Mouse (Mus musculus): ENCODE results near the gene Wtap. TPM values are rescaled to one million over a fixed set of nuclear protein-coding genes. Genes with fewer than 3 reads are reported as not detected.
"Not testable (repeated sequence)": the region's sequence is repeated elsewhere in the genome, so short reads cannot be mapped to it uniquely, and the experiment has no call there.

Gene Wtap
- polyA plus RNA-seq (2012; rRNA removed): 16.1 and 19.4 TPM in 2 replicates

DNA sequence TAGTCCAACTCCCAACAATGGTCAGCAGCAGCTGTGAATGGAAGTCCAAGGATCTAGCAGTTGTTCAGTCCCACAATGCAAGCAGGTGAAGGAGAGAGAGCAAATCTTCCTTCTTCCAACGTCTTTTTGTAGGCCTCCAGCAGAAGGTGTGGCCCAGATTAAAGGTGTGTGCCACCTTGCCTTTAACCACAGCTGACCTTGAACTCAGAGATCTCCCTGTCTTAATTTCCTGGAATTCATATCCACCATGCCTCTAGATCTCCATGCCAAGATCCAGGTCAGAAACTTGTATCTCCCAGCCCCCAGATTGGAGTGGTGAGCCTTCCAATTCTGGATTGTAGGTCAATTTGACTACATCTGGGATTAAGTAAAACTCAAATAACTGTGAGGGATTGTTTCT lies at the start of gene Wtap:
Wtap (minus strand) TSS at position 101 of the 400 bp plus-strand sequence.
- WGBS: 71% methylated on average over 1 of the region's 1 CpGs
- TF ChIP-seq CTCF (IDR thresholded peaks at IDR 0.05; ENCODE audit: insufficient read depth, low read length) (no peak), POLR2A (IDR thresholded peaks at IDR 0.05; ENCODE audit: borderline replicate concordance, extremely low read depth, low read depth, low read length) (no peak)
- peaks cover 5% of the 10 kb centered on the region; the same call in 1 of the 2 replicates for H3K4me1 ChIP-seq (ENCODE audit: control insufficient read depth, insufficient read depth, low read length)
- DNase-seq: no peak
- H3K4me3 ChIP-seq (replicated peaks; ENCODE audit: extremely low read depth, low read depth, low read length): peak within 1 kb of the TSS; percentile 15

DNA sequence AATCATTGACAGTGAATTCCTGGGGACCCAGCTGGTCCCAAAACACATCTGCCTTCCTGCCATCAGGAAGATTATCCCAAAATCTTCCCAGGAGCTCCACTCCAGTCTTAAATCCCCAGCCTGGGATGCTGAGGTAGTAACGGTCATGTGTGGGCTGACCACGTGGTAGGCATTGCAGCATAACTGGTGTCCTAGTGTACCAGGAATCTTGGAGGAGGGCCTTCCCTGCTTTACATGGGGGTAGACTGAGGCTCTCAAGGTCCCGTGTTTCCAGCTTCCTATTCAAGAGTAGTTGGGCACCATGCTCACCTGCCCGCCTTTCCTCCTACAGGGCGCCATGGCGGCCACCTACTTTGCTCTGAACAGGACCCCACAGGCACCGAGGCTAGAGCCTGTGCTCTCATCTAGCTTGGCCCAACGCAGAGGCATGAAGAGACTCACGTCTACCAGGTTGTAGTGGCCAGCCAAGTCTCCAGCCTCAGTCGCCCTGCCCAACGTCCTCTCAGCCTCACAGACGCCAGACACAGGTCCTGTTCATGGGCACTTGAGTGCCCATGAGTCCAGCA lies 42.7 kb upstream of the Wtap start:
- WGBS: 70% methylated on average over 4 of the region's 12 CpGs
- not testable (repeated sequence) for H3K4me3 ChIP-seq (replicated peaks; ENCODE audit: extremely low read depth, low read depth, low read length); DNase-seq; H3K4me1 ChIP-seq (ENCODE audit: control insufficient read depth, insufficient read depth, low read length)

DNA sequence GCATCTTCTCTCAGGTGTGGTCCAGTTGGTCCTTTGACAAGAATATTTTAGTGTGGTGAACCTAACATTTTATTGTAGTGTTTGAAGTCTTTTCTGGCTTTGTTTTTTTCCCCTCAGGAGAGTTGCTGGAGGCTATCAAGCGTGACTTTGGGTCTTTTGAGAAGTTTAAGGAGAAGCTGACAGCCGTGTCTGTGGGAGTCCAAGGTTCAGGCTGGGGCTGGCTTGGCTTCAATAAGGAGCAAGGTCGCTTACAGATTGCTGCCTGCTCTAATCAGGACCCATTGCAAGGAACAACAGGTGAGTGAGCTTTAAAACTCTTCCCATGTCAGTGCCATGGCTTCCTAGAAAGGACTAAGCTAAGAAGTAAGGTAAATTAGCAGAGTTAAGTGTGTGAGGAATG lies 19.3 kb upstream of the Wtap start:
- 83% methylated on average over 3 of the region's 3 CpGs for WGBS
- Histone ChIP-seq H3K4me1 (ENCODE audit: control insufficient read depth, insufficient read depth, low read length) (peaks cover 8% of the 10 kb centered on the region), H3K4me3 (replicated peaks; ENCODE audit: extremely low read depth, low read depth, low read length) (no peak overlapping the region)
- no peak for DNase-seq
- TF ChIP-seq POLR2A (IDR thresholded peaks at IDR 0.05; ENCODE audit: borderline replicate concordance, extremely low read depth, low read depth, low read length) (no peak), CTCF (IDR thresholded peaks at IDR 0.05; ENCODE audit: insufficient read depth, low read length) (no peak)

DNA sequence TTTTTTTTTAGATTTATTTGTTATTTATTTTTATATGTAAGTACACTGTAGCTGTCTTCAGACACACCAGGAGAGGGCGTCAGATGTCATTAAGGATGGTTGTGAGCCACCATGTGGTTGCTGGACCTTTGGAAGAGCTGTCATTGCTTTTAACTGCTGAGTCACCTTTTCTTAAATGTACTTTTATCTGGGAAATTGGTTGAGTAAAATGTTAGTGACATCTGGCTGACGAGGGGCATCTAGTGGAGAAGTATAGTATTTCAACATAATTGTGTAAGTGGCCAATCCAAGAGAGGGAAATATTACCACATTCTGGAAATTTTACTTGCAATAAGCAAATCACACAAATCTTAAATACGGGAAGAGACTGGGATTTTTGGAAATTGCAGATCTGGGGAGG lies 15.9 kb upstream of the Wtap start:
- no peak for DNase-seq
- TF ChIP-seq POLR2A (IDR thresholded peaks at IDR 0.05; ENCODE audit: borderline replicate concordance, extremely low read depth, low read depth, low read length) (no peak), CTCF (IDR thresholded peaks at IDR 0.05; ENCODE audit: insufficient read depth, low read length) (peak; percentile 43; the same call in 1 of the 2 replicates)
- H3K4me3 ChIP-seq (replicated peaks; ENCODE audit: extremely low read depth, low read depth, low read length): no peak overlapping the region
- peaks cover 8% of the 10 kb centered on the region for H3K4me1 ChIP-seq (ENCODE audit: control insufficient read depth, insufficient read depth, low read length)
- 16% methylated on average over 3 of the region's 3 CpGs for WGBS

DNA sequence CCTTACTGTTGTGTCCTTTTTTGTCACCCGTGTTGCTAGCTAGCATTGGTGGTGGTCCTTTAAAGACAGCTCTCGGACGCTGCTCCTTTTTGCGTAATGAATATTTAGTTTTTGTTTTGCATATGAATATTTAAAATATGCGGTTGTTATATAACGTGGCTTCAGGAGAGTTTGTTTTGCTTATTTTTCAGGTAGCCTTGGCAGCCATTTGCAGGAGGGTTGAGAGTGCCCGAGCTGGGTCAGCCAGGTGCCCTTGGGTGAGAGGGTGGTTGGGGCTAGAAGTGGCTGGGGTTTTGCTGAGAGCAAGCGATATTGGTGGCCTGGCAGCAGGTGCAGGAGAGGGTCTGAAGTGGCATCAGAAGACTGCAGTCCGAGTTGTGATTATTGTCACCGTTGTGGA lies 14.6 kb upstream of the Wtap start:
- peak; percentile 42 for DNase-seq
- no peak for TF ChIP-seq CTCF (IDR thresholded peaks at IDR 0.05; ENCODE audit: insufficient read depth, low read length)
- no peak for TF ChIP-seq POLR2A (IDR thresholded peaks at IDR 0.05; ENCODE audit: borderline replicate concordance, extremely low read depth, low read depth, low read length)
- 6% methylated on average over 10 of the region's 10 CpGs for WGBS
- Histone ChIP-seq H3K4me1 (ENCODE audit: control insufficient read depth, insufficient read depth, low read length) (peaks cover 8% of the 10 kb centered on the region), H3K4me3 (replicated peaks; ENCODE audit: extremely low read depth, low read depth, low read length) (peak overlapping the region; percentile 96)

DNA sequence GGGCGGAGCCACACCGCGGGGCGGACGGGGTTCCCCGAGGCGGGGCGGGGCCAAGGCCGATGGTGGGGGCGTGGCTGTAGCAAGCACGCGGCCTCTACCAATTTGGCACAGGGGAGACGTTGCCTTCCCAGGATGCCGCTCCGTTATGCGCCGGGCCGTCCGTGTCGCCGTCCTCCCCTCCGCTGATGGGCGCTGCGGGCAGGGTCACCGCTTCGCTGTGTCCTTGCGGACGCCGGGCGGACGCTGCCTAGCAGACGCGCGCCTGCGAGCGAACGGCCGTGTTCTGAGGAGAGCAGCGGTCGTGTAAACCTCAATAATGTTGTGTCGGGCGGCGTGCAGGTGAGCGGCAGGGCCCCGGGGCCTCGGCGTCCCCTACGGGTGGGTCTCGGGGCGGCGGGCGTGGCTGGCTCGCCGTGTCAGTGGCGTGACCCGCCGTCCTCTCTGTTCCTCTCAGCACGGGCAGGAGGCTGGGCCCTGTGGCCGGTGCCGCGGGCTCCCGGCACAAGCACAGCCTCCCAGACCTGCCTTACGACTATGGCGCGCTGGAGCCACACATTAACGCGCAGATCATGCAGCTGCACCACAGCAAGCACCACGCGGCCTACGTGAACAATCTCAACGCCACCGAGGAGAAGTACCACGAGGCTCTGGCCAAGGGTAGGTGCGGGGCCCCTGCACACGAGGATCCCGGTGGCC lies 13.9 kb upstream of the Wtap start:
- peak overlapping the region; percentile 96 for H3K4me3 ChIP-seq (replicated peaks; ENCODE audit: extremely low read depth, low read depth, low read length)
- H3K4me1 ChIP-seq (ENCODE audit: control insufficient read depth, insufficient read depth, low read length): peaks cover 8% of the 10 kb centered on the region
- TF ChIP-seq CTCF (IDR thresholded peaks at IDR 0.05; ENCODE audit: insufficient read depth, low read length) (no peak), POLR2A (IDR thresholded peaks at IDR 0.05; ENCODE audit: borderline replicate concordance, extremely low read depth, low read depth, low read length) (peak; percentile 95)
- under 1% methylated on average over 76 of the region's 76 CpGs for whole genome bisulfite sequencing
- DNase-seq: peak; percentile 99

DNA sequence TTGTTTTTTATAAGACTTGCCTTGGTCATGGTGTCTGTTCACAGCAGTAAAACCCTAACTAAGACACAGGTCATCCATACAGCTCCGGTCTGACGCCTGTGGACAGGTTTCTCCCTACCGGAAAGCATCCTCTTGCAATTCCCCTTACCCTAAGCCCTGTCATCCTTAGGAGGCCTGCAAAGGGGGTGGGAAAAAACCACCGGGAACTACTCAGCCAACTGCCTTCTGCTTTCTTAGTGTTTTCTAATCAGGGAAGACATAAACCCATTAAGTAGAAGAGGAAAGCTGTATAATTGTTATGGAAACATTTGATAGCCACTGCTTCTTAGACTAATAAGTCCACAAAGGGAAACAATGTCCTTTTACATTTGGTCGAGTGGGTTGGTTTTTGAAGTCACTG lies 13.0 kb upstream of the Wtap start:
- Histone ChIP-seq H3K4me1 (ENCODE audit: control insufficient read depth, insufficient read depth, low read length) (peaks cover 8% of the 10 kb centered on the region), H3K4me3 (replicated peaks; ENCODE audit: extremely low read depth, low read depth, low read length) (no peak overlapping the region)
- TF ChIP-seq CTCF (IDR thresholded peaks at IDR 0.05; ENCODE audit: insufficient read depth, low read length): no peak
- TF ChIP-seq POLR2A (IDR thresholded peaks at IDR 0.05; ENCODE audit: borderline replicate concordance, extremely low read depth, low read depth, low read length): no peak
- DNase-seq: no peak
- WGBS: 55% methylated on average over 5 of the region's 5 CpGs

DNA sequence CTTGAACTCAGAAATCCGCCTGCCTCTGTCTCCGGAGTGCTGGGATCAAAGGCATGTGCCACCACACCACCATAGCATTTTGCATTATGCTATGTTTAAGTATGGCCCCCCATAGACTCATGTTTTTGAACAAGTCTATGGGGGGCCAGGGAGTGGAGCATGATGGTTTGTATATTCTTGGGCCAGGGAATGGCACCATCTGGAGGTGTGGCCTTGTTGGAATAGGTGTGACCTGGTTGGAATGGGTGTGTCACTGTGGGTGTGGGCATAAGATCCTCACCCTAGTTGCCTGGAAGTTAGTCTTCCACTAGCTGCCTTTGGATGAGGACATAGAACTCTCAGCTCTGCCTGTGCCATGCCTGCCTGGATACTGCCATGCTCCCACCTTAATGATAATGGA lies 12.6 kb upstream of the Wtap start, which contains the start of gene Sod2:
Sod2 (plus strand) TSS at position 301 of the 400 bp plus-strand sequence.
- H3K4me1 ChIP-seq (ENCODE audit: control insufficient read depth, insufficient read depth, low read length); DNase-seq: not testable (repeated sequence)
- WGBS: 91% methylated on average over 2 of the region's 2 CpGs
- peak within 1 kb of the TSS; percentile 58 for H3K4me3 ChIP-seq (replicated peaks; ENCODE audit: extremely low read depth, low read depth, low read length)

DNA sequence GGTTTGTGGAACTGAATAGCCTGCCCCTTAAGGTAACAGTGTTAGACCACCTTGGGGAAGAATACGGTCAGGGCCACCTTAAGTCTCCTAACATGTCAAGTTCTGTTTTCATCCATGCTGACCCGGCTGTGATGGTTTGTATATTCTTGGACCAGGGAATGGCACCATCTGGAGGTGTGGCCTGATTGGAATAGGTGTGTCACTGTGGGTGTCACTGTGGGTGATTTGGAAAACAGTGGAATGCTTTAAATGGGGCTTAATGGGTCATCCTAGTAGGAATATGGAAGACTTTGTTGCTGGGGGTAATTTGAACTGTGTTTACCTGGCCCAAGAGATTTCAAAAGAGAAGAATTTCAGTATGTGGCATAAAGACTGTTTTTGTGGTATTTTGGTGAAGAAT lies 10.5 kb upstream of the Wtap start:
- 63% methylated on average over 2 of the region's 2 CpGs for WGBS

DNA sequence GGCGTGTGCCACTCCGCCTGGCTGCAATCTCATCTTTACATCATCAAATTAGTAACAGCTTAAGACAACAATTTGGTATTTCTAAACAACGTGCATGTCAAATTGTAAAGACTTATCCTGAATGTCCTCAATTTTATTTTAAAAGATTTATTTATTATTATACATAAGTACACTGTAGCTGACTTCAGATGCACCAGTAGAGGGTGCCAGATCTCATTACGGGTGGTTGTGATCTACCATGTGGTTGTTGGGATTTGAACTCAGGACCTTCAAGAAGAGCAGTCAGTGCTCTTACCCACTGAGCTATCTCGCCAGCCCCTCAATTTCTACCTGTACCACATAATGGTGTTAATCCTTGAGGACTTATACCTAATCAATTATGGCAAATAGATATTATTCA lies 8.3 kb upstream of the Wtap start:
- not testable (repeated sequence) for H3K4me3 ChIP-seq (replicated peaks; ENCODE audit: extremely low read depth, low read depth, low read length); H3K4me1 ChIP-seq (ENCODE audit: control insufficient read depth, insufficient read depth, low read length); DNase-seq
- 94% methylated on average over 5 of the region's 5 CpGs for WGBS

More for the DNA sequence above, 10.5 kb upstream of the Wtap start:
- not testable (repeated sequence) for H3K4me3 ChIP-seq (replicated peaks; ENCODE audit: extremely low read depth, low read depth, low read length); DNase-seq; H3K4me1 ChIP-seq (ENCODE audit: control insufficient read depth, insufficient read depth, low read length)
